Mouse (Mus musculus): Measurements from ENCODE around the gene Samd3.

Gene Samd3

GRCm38 (mm10) chr10:26287136-26287535 lies 57.6 kb downstream of the Samd3 start:
- in situ Hi-C loops (cut with MboI; ENCODE audit: low pct_unique_long_range_greater_than_20kb in 1 of 2, low sequenced_read_pairs in 2 of 2, unreplicated experiment in 1 of 2), result no loop called here

GRCm38 (mm10) chr10:26297200-26297599 lies 67.7 kb downstream of the Samd3 start:
- in situ Hi-C loops (cut with MboI; ENCODE audit: low pct_unique_long_range_greater_than_20kb in 1 of 2, low sequenced_read_pairs in 2 of 2, unreplicated experiment in 1 of 2), result no loop called here

GRCm38 (mm10) chr10:26297626-26298025 lies 68.1 kb downstream of the Samd3 start:
- in situ Hi-C loops (cut with MboI; ENCODE audit: low pct_unique_long_range_greater_than_20kb in 1 of 2, low sequenced_read_pairs in 2 of 2, unreplicated experiment in 1 of 2), result no loop called here

- in situ Hi-C loops (cut with MboI; ENCODE audit: low pct_unique_long_range_greater_than_20kb in 1 of 2, low sequenced_read_pairs in 2 of 2, unreplicated experiment in 1 of 2), result loop anchor here in 1 of 2 experiments (25.0 kb wide), 1 partner anchor 615 kb away; no protein-coding TSS in a partner anchor
These were observed 72.8 kb downstream of the Samd3 start for GRCm38 (mm10) chr10:26302336-26302735.

- in situ Hi-C loops (cut with MboI; ENCODE audit: low pct_unique_long_range_greater_than_20kb in 1 of 2, low sequenced_read_pairs in 2 of 2, unreplicated experiment in 1 of 2), result loop anchor here in 1 of 2 experiments (25.0 kb wide), 1 partner anchor 616 kb away; no protein-coding TSS in a partner anchor
These were observed 74.0 kb downstream of the Samd3 start for GRCm38 (mm10) chr10:26303485-26303884.

GRCm38 (mm10) chr10:26314327-26314726 lies 84.8 kb downstream of the Samd3 start:
- in situ Hi-C loops (cut with MboI; ENCODE audit: low pct_unique_long_range_greater_than_20kb in 1 of 2, low sequenced_read_pairs in 2 of 2, unreplicated experiment in 1 of 2), result loop anchor here in 1 of 2 experiments (25.0 kb wide), 1 partner anchor 627 kb away; no protein-coding TSS in a partner anchor

GRCm38 (mm10) chr10:26320679-26321078 lies 91.2 kb downstream of the Samd3 start:
- in situ Hi-C loops (cut with MboI; ENCODE audit: low pct_unique_long_range_greater_than_20kb in 1 of 2, low sequenced_read_pairs in 2 of 2, unreplicated experiment in 1 of 2), result loop anchor here in 1 of 2 experiments (25.0 kb wide), 1 partner anchor 633 kb away; no protein-coding TSS in a partner anchor

Measured in mouse embryonic stem cell (cell line).